Mouse (Mus musculus) forebrain, postnatal 0 days (tissue): ENCODE measurements around the gene Ptpn21. TPM values are rescaled to one million over a fixed set of nuclear protein-coding genes. Genes with fewer than 3 reads are reported as not detected.

Experiments used
- ATAC-seq: fragments of 200-750 bp; cut with Nextera tagmentation; 2 replicates; pipeline ENCODE4 v1.8.0; 2017; ENCODE audit warnings: mild to moderate bottlenecking, moderate library complexity
- DNase-seq: peaks from one replicate; pipeline ENCODE4 v3.0.0-alpha.2; 2015
- H3K27ac ChIP-seq: fragments of 300-500 bp; sonication (generic); 2 replicates; pipeline ENCODE4 v1.5.1; 2014; ENCODE audit warnings: low read depth, mild to moderate bottlenecking, antibody characterized with exemption, low read length, moderate library complexity, mixed read lengths
- H3K27me3 ChIP-seq: fragments of 300-500 bp; sonication (generic); 2 replicates; pipeline ENCODE4 v1.6.1; 2014; ENCODE audit warnings: mild to moderate bottlenecking, low read length, mixed read lengths; ENCODE audit not compliant: insufficient read depth
- H3K36me3 ChIP-seq: fragments of 300-500 bp; sonication (generic); 2 replicates; pipeline ENCODE4 v1.6.1; 2014; ENCODE audit warnings: mild to moderate bottlenecking, moderate library complexity; ENCODE audit not compliant: insufficient read depth
- H3K4me1 ChIP-seq: fragments of 300-500 bp; sonication (generic); 2 replicates; pipeline ENCODE4 v1.6.1; 2014; ENCODE audit warnings: antibody characterized with exemption; ENCODE audit not compliant: insufficient read depth
- H3K4me2 ChIP-seq: fragments of 300-500 bp; sonication (generic); 2 replicates; pipeline ENCODE4 v1.6.1; 2014; ENCODE audit warnings: low read depth, mild to moderate bottlenecking, moderate library complexity
- H3K4me3 ChIP-seq: fragments of 300-500 bp; sonication (generic); 2 replicates; pipeline ENCODE4 v1.5.1; 2014; ENCODE audit warnings: low read depth, low read length, mixed read lengths
- H3K9ac ChIP-seq: fragments of 300-500 bp; sonication (generic); 2 replicates; pipeline ENCODE4 v1.6.1; 2014; ENCODE audit warnings: mild to moderate bottlenecking
- H3K9me3 ChIP-seq: fragments of 300-500 bp; sonication (generic); 2 replicates; pipeline ENCODE4 v1.6.1; 2016; ENCODE audit warnings: low read length
- CTCF ChIP-seq: sonication (generic); IDR thresholded peaks from 2 replicates; pipeline ENCODE4 v1.5.1; 2016; ENCODE audit warnings: antibody characterized with exemption, control low read depth, low read depth
- WGBS: fragments of 180-500 bp; shearing (Covaris S2); extraction: QIAGEN DNeasy Blood & Tissue Kit; methylation state at CpG from one replicate; pipeline ENCODE4 v1.1.7; 2014; 5-methylcytosine and 5-hydroxymethylcytosine counted together
- polyA plus RNA-seq: library from polyadenylated mRNA; unstranded; fragments of >200 nt; fragmentation: Nextera tagmentation; extraction: Ambion mirVana; gene quantifications from 2 replicates; pipeline ENCODE4 v1.2.1, GENCODE M21; 2015
- total RNA-seq: library from RNA; depleted of rRNA; stranded (reverse); fragments of >200 nt; gene quantifications from 2 replicates; pipeline ENCODE4 v1.2.3, GENCODE M21; 2014

The Ptpn21 gene
- total and polyA plus RNA-seq, 2 experiments from 2014 or later: 1.3 to 4.0 TPM

GRCm38 (mm10) chr12:98713621-98714103 is 23.5 kb downstream of the Ptpn21 start:
- 62% methylated on average over 7 of the region's 7 CpGs for WGBS
- no peak for ATAC-seq
- DNase-seq: no peak

GRCm38 (mm10) chr12:98712819-98713218 is 24.4 kb downstream of the Ptpn21 start:
- Histone ChIP-seq H3K4me3 (no peak overlapping the region), H3K36me3 (no peaks in the 10 kb centered on the region), H3K27me3 (no peaks in the 10 kb centered on the region), H3K4me2 (no peak overlapping the region), H3K9ac (no peak overlapping the region), H3K4me1 (no peaks in the 10 kb centered on the region), H3K27ac (no peak overlapping the region), H3K9me3 (no peaks in the 10 kb centered on the region)
- ATAC-seq (no peak), DNase-seq (no peak)
- no peak for TF ChIP-seq CTCF
- 66% methylated on average over 6 of the region's 6 CpGs for WGBS

More at GRCm38 (mm10) chr12:98713621-98714103, 23.5 kb downstream of the Ptpn21 start:
- Histone ChIP-seq H3K27ac (no peak overlapping the region), H3K27me3 (no peaks in the 10 kb centered on the region), H3K4me1 (no peaks in the 10 kb centered on the region), H3K9ac (no peak overlapping the region), H3K4me3 (no peak overlapping the region), H3K36me3 (no peaks in the 10 kb centered on the region), H3K4me2 (no peak overlapping the region), H3K9me3 (no peaks in the 10 kb centered on the region)
- no peak for TF ChIP-seq CTCF

- ATAC-seq (no peak), DNase-seq (no peak)
- H3K9ac ChIP-seq: no peak overlapping the region
- H3K4me1 ChIP-seq: no peaks in the 10 kb centered on the region
- no peak overlapping the region for H3K4me2 ChIP-seq
- 64% methylated on average over 10 of the region's 10 CpGs for WGBS
- no peaks in the 10 kb centered on the region for H3K9me3 ChIP-seq
- no peaks in the 10 kb centered on the region for H3K27me3 ChIP-seq
- H3K4me3 ChIP-seq: no peak overlapping the region
- no peak for TF ChIP-seq CTCF
- peaks cover 7% of the 10 kb centered on the region; the same call in 1 of the 2 replicates for H3K36me3 ChIP-seq
- H3K27ac ChIP-seq: no peak overlapping the region
These were observed 33.2 kb downstream of the Ptpn21 start for GRCm38 (mm10) chr12:98703961-98704360.

DNA sequence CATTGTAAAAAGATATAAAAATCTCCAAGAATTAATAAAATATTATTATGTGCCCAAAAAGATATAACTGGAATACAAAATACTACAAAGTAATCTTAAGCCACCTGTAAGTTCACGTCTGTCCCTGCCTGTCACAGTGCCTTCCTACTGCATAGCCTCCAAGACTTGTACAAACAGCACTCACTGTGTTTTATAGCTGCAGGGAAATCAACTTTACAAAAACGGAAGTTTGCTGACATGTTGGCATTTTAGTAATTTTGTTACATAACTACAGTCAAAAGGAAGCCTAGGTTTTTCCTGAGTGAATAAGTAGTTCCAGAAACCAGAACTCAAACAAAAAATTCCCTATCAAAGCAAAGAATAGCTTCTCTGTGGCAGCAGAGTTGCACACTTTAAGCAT is 33.7 kb downstream of the Ptpn21 start:
- no peak overlapping the region for H3K4me2 ChIP-seq
- H3K27ac ChIP-seq: no peak overlapping the region
- DNase-seq: no peak
- no peaks in the 10 kb centered on the region for H3K9me3 ChIP-seq
- 77% methylated on average over 2 of the region's 2 CpGs for WGBS
- H3K27me3 ChIP-seq: no peaks in the 10 kb centered on the region
- no peaks in the 10 kb centered on the region for H3K4me1 ChIP-seq
- no peak for TF ChIP-seq CTCF
- ATAC-seq: no peak
- H3K36me3 ChIP-seq: peaks cover 7% of the 10 kb centered on the region; the same call in 1 of the 2 replicates
- no peak overlapping the region for H3K4me3 ChIP-seq
- no peak overlapping the region for H3K9ac ChIP-seq

GRCm38 (mm10) chr12:98701564-98701963 is 35.6 kb downstream of the Ptpn21 start:
- no peaks in the 10 kb centered on the region for H3K4me1 ChIP-seq
- no peaks in the 10 kb centered on the region for H3K9me3 ChIP-seq
- ATAC-seq (no peak), DNase-seq (peak; percentile 15)
- H3K4me2 ChIP-seq: no peak overlapping the region
- H3K4me3 ChIP-seq: no peak overlapping the region
- 65% methylated on average over 9 of the region's 9 CpGs for WGBS
- H3K27ac ChIP-seq: no peak overlapping the region
- H3K36me3 ChIP-seq: peaks cover 7% of the 10 kb centered on the region; the same call in 1 of the 2 replicates
- no peak for TF ChIP-seq CTCF
- H3K27me3 ChIP-seq: no peaks in the 10 kb centered on the region
- H3K9ac ChIP-seq: no peak overlapping the region

DNA sequence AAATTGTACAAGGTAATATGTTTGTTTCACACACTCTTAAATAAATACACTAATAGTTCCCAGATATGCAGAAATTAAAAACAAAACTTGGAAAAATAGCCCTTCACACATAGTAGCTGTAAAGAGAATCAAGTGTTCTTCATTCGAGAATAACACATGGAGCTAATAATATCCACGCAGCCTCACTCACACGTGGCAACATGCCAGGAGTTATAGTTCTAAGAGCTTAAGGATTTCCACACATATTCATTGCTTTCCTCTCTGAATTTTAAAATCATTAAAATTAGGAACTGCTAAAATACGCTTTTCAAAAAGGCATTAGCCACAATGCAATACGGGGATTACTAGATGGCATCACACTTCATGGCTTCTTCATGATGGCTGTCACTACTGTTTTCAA is 40.0 kb downstream of the Ptpn21 start:
- no peak for TF ChIP-seq CTCF
- WGBS: 48% methylated on average over 5 of the region's 5 CpGs
- Histone ChIP-seq H3K27ac (no peak overlapping the region), H3K4me2 (no peak overlapping the region), H3K36me3 (no peaks in the 10 kb centered on the region), H3K4me1 (no peaks in the 10 kb centered on the region), H3K9me3 (no peaks in the 10 kb centered on the region), H3K4me3 (no peak overlapping the region), H3K9ac (no peak overlapping the region), H3K27me3 (no peaks in the 10 kb centered on the region)
- DNase-seq (peak; percentile 59), ATAC-seq (0 out of 2 replicates have a peak, but pooled peaks have one; percentile 18)

GRCm38 (mm10) chr12:98690230-98690629 is 47.0 kb downstream of the Ptpn21 start:
- 86% methylated on average over 8 of the region's 8 CpGs for WGBS
- no peak overlapping the region for H3K4me2 ChIP-seq
- H3K27ac ChIP-seq: no peak overlapping the region
- H3K4me3 ChIP-seq: no peak overlapping the region
- DNase-seq (no peak), ATAC-seq (no peak)
- H3K9me3 ChIP-seq: no peaks in the 10 kb centered on the region
- no peak for TF ChIP-seq CTCF
- no peaks in the 10 kb centered on the region for H3K27me3 ChIP-seq
- H3K36me3 ChIP-seq: peaks cover 9% of the 10 kb centered on the region; the same call in 1 of the 2 replicates
- H3K4me1 ChIP-seq: no peaks in the 10 kb centered on the region
- no peak overlapping the region for H3K9ac ChIP-seq
